Mouse (Mus musculus): Measurements from ENCODE around the gene Hist1h3c. TPM values are rescaled to one million over a fixed set of nuclear protein-coding genes. Genes with fewer than 3 reads are reported as not detected.
"Not testable (repeated sequence)": the region's sequence is repeated elsewhere in the genome, so short reads cannot be mapped to it uniquely, and the experiment has no call there.

The Hist1h3c gene
- polyA plus RNA-seq, 1 experiment from 2014 or later: 6.0 TPM

DNA sequence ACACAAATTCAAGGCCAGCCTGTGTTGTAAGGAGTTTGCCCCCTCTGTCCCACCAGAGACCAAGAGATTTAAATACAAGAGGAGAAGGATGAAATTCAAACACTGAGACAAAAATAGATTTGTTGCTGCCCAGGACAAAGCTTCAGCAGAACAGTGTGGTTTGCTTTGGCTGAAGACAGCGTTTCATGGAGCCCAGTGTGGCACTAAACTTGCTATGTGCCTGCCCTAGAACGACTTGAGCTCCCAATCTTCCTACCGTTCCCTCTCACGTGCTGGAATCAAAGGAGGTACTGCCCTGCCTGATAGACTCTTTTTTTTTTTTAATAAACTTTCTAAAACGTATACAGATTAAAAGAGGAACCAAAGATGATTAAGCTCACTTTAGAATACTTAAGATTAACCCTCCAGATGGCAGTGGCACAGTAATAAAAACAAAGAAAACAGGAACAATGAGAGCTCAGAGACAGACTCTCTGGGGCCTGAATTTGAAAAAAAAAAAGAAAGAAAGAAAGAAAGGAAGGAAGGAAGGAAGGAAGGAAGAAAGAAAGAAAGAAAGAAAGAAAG, 23.5 kb upstream of the Hist1h3c start:
- Histone ChIP-seq H3K27me3 (ENCODE audit: insufficient read depth, low read length) (no peaks in the 10 kb centered on the region), H3K4me1 (replicated peaks; ENCODE audit: insufficient read depth, low read length) (peaks cover 6% of the 10 kb centered on the region), H3K4me2 (ENCODE audit: low read length) (no peak overlapping the region), H3K4me3 (replicated peaks; ENCODE audit: low read depth, low read length) (no peak overlapping the region), H3K9ac (ENCODE audit: low read depth, low read length) (no peak overlapping the region), H3K27ac (no peak overlapping the region), H3K36me3 (ENCODE audit: insufficient read depth, low read length) (no peaks in the 10 kb centered on the region), H3K9me3 (replicated peaks; ENCODE audit: low read length) (no peaks in the 10 kb centered on the region)
- WGBS: 58% methylated on average over 5 of the region's 5 CpGs
- DNase-seq (ENCODE audit: low spot score) (no peak), ATAC-seq (replicated peaks; ENCODE audit: low FRiP score, low read depth) (no peak)
- TF ChIP-seq CTCF (IDR thresholded peaks at IDR 0.05; ENCODE audit: low read depth): no peak

GRCm38 (mm10) chr13:23766772-23767171, 21.4 kb upstream of the Hist1h3c start:
- Histone ChIP-seq H3K9ac (ENCODE audit: low read depth, low read length) (no peak overlapping the region), H3K27ac (no peak overlapping the region), H3K9me3 (replicated peaks; ENCODE audit: low read length) (no peaks in the 10 kb centered on the region), H3K36me3 (ENCODE audit: insufficient read depth, low read length) (no peaks in the 10 kb centered on the region), H3K4me2 (ENCODE audit: low read length) (no peak overlapping the region), H3K4me3 (replicated peaks; ENCODE audit: low read depth, low read length) (no peak overlapping the region), H3K27me3 (ENCODE audit: insufficient read depth, low read length) (no peaks in the 10 kb centered on the region), H3K4me1 (replicated peaks; ENCODE audit: insufficient read depth, low read length) (peaks cover 10% of the 10 kb centered on the region)
- DNase-seq (ENCODE audit: low spot score) (no peak), ATAC-seq (replicated peaks; ENCODE audit: low FRiP score, low read depth) (no peak)
- TF ChIP-seq CTCF (IDR thresholded peaks at IDR 0.05; ENCODE audit: low read depth): no peak

- Histone ChIP-seq H3K27me3 (ENCODE audit: insufficient read depth, low read length) (no peaks in the 10 kb centered on the region), H3K4me1 (replicated peaks; ENCODE audit: insufficient read depth, low read length) (peaks cover 13% of the 10 kb centered on the region), H3K27ac (no peak overlapping the region), H3K36me3 (ENCODE audit: insufficient read depth, low read length) (no peaks in the 10 kb centered on the region), H3K4me2 (ENCODE audit: low read length) (no peak overlapping the region), H3K9ac (ENCODE audit: low read depth, low read length) (no peak overlapping the region), H3K9me3 (replicated peaks; ENCODE audit: low read length) (no peaks in the 10 kb centered on the region), H3K4me3 (replicated peaks; ENCODE audit: low read depth, low read length) (no peak overlapping the region)
- 78% methylated on average over 1 of the region's 1 CpGs for whole genome bisulfite sequencing
- no peak for TF ChIP-seq CTCF (IDR thresholded peaks at IDR 0.05; ENCODE audit: low read depth)
- no peak for DNase-seq (ENCODE audit: low spot score)
- ATAC-seq (replicated peaks; ENCODE audit: low FRiP score, low read depth): no peak
Observed at GRCm38 (mm10) chr13:23765172-23765513, 19.7 kb upstream of the Hist1h3c start.

GRCm38 (mm10) chr13:23764324-23765171, 19.1 kb upstream of the Hist1h3c start:
- no peak for TF ChIP-seq CTCF (IDR thresholded peaks at IDR 0.05; ENCODE audit: low read depth)
- Histone ChIP-seq H3K4me2 (ENCODE audit: low read length) (peak overlapping the region; percentile 76), H3K9ac (ENCODE audit: low read depth, low read length) (peak overlapping the region; percentile 57), H3K4me1 (replicated peaks; ENCODE audit: insufficient read depth, low read length) (peaks cover 17% of the 10 kb centered on the region), H3K27ac (peak overlapping the region; percentile 89), H3K27me3 (ENCODE audit: insufficient read depth, low read length) (no peaks in the 10 kb centered on the region), H3K36me3 (ENCODE audit: insufficient read depth, low read length) (no peaks in the 10 kb centered on the region), H3K9me3 (replicated peaks; ENCODE audit: low read length) (no peaks in the 10 kb centered on the region), H3K4me3 (replicated peaks; ENCODE audit: low read depth, low read length) (peak overlapping the region; percentile 42)
- DNase-seq (ENCODE audit: low spot score): no peak
- ATAC-seq (replicated peaks; ENCODE audit: low FRiP score, low read depth): no peak
- WGBS: 36% methylated on average over 12 of the region's 12 CpGs

DNA sequence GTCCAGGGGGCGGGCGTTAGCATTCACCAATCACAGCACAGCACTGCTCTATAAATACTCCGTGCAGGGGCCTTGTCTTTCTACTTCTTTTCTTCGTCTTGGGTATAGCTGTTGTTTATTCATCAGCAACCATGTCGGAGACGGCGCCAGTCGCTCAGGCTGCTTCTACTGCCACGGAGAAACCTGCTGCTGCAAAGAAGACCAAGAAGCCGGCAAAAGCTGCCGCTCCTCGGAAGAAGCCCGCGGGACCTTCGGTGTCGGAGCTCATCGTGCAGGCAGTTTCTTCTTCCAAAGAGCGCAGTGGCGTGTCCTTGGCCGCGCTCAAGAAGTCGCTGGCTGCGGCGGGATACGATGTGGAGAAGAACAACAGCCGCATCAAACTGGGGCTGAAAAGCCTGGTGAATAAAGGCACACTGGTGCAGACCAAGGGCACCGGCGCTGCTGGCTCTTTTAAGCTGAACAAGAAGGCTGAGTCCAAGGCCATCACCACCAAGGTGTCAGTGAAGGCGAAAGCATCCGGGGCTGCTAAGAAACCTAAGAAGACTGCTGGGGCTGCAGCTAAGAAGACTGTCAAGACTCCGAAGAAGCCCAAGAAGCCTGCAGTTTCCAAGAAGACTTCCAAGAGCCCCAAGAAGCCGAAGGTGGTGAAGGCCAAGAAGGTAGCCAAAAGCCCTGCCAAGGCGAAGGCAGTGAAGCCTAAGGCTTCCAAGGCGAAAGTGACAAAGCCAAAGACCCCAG, 18.4 kb upstream of the Hist1h3c start, which contains the start of gene Hist1h1a:
Hist1h1a (plus strand) TSS at position 81 of the 738 bp plus-strand sequence.
- Histone ChIP-seq H3K9ac (ENCODE audit: low read depth, low read length) (peak within 1 kb of the TSS; percentile 57), H3K27ac (peak within 1 kb of the TSS; percentile 89), H3K4me1 (replicated peaks; ENCODE audit: insufficient read depth, low read length) (peaks cover 17% of the 10 kb centered on the region), H3K36me3 (ENCODE audit: insufficient read depth, low read length) (no peaks in the 10 kb centered on the region), H3K4me3 (replicated peaks; ENCODE audit: low read depth, low read length) (peak within 1 kb of the TSS; percentile 42), H3K27me3 (ENCODE audit: insufficient read depth, low read length) (no peaks in the 10 kb centered on the region), H3K4me2 (ENCODE audit: low read length) (peak within 1 kb of the TSS; percentile 76), H3K9me3 (replicated peaks; ENCODE audit: low read length) (no peaks in the 10 kb centered on the region)
- DNase-seq (ENCODE audit: low spot score) (peak; percentile 99), ATAC-seq (replicated peaks; ENCODE audit: low FRiP score, low read depth) (peak; percentile 70)
- no peak for TF ChIP-seq CTCF (IDR thresholded peaks at IDR 0.05; ENCODE audit: low read depth)
- WGBS: 3% methylated on average over 34 of the region's 34 CpGs

DNA sequence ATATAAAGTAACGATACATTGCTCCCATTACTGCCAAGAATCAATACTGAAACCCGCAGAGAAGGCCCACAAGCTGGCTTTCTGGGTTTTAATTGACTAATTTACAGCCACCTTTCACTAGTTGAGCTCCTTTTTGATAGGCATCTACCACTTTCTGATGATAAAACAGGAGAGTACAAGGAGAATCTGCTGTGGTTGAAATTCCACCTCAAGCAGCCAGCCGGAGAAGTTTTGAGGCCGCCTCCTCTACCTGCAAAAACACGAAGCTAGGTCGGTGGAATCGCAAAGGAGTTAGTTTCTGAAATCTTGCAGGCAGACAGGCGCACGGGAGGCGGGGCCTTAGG, 17.8 kb upstream of the Hist1h3c start:
- WGBS: 2% methylated on average over 10 of the region's 10 CpGs
- no peak for DNase-seq (ENCODE audit: low spot score)

GRCm38 (mm10) chr13:23761871-23762821, 16.7 kb upstream of the Hist1h3c start, which contains the start of gene Hist1h3a:
Gene Hist1h3a (minus strand): TSS chr13:23762386.
- H3K4me2 ChIP-seq (ENCODE audit: low read length): peak within 1 kb of the TSS; percentile 76
- peak within 1 kb of the TSS; percentile 89 for H3K27ac ChIP-seq
- H3K4me3 ChIP-seq (replicated peaks; ENCODE audit: low read depth, low read length): peak within 1 kb of the TSS; percentile 42
- WGBS: under 1% methylated on average over 21 of the region's 52 CpGs
- H3K9me3 ChIP-seq (replicated peaks; ENCODE audit: low read length); H3K36me3 ChIP-seq (ENCODE audit: insufficient read depth, low read length); H3K27me3 ChIP-seq (ENCODE audit: insufficient read depth, low read length): not testable (repeated sequence)
- DNase-seq (ENCODE audit: low spot score) (peak; percentile 98), ATAC-seq (replicated peaks; ENCODE audit: low FRiP score, low read depth) (peak; percentile 62)
- peaks cover 17% of the 10 kb centered on the region for H3K4me1 ChIP-seq (replicated peaks; ENCODE audit: insufficient read depth, low read length)
- H3K9ac ChIP-seq (ENCODE audit: low read depth, low read length): peak within 1 kb of the TSS; percentile 62

More for the DNA sequence above, 17.8 kb upstream of the Hist1h3c start:
- peak overlapping the region; percentile 89 for H3K27ac ChIP-seq
- H3K27me3 ChIP-seq (ENCODE audit: insufficient read depth, low read length): no peaks in the 10 kb centered on the region
- H3K36me3 ChIP-seq (ENCODE audit: insufficient read depth, low read length): no peaks in the 10 kb centered on the region
- no peaks in the 10 kb centered on the region for H3K9me3 ChIP-seq (replicated peaks; ENCODE audit: low read length)
- H3K4me2 ChIP-seq (ENCODE audit: low read length): peak overlapping the region; percentile 76
- TF ChIP-seq CTCF (IDR thresholded peaks at IDR 0.05; ENCODE audit: low read depth): no peak; the same call in 1 of the 2 replicates
- peaks cover 17% of the 10 kb centered on the region for H3K4me1 ChIP-seq (replicated peaks; ENCODE audit: insufficient read depth, low read length)
- peak overlapping the region; percentile 53 for H3K9ac ChIP-seq (ENCODE audit: low read depth, low read length)
- no peak for ATAC-seq (replicated peaks; ENCODE audit: low FRiP score, low read depth)
- peak overlapping the region; percentile 42 for H3K4me3 ChIP-seq (replicated peaks; ENCODE audit: low read depth, low read length)

Measured in kidney, postnatal 0 days (tissue).